Mouse (Mus musculus) MEL (cell line): ENCODE measurements around the gene Clip3. TPM values are rescaled to one million over a fixed set of nuclear protein-coding genes. Genes with fewer than 3 reads are reported as not detected.

Experiments
- DNase-seq: peaks from one replicate; pipeline ENCODE4 v3.0.0; 2011; ENCODE audit warnings: low read depth, low spot score
- H3K27ac ChIP-seq: 2 replicates; pipeline ENCODE4 v1.5.1; 2012; ENCODE audit warnings: low read depth, mild to moderate bottlenecking, control low read depth, low read length, moderate library complexity; ENCODE audit not compliant: control insufficient read depth
- H3K27me3 ChIP-seq, 2 experiments: fragments of 150-350 bp in 1 of 2; sonication (generic) in 1 of 2; 2 replicates each; pipeline ENCODE4 v1.6.1; 2012; ENCODE audit warnings: low read length in 2 of 2, mild to moderate bottlenecking in 2 of 2, improper control_type of control experiment in 1 of 2, moderate library complexity in 1 of 2; ENCODE audit not compliant: insufficient read depth in 2 of 2, control insufficient read depth in 1 of 2
- H3K36me3 ChIP-seq, 2 experiments: 2 replicates each; pipeline ENCODE4 v1.6.1; 2012 to 2014; ENCODE audit warnings: low read length in 2 of 2, improper control_type of control experiment in 1 of 2, inconsistent platforms in 1 of 2, mild to moderate bottlenecking in 1 of 2; ENCODE audit not compliant: insufficient read depth in 2 of 2, control insufficient read depth in 1 of 2
- H3K4me1 ChIP-seq, 2 experiments: fragments of 150-350 bp in 1 of 2; sonication (generic) in 1 of 2; 2 replicates each; pipeline ENCODE4 v1.6.1; 2012; ENCODE audit warnings: low read length in 2 of 2, improper control_type of control experiment in 1 of 2, mild to moderate bottlenecking in 1 of 2; ENCODE audit not compliant: insufficient read depth in 2 of 2, control insufficient read depth in 1 of 2
- H3K4me3 ChIP-seq, 2 experiments: fragments of 150-350 bp in 1 of 2; sonication (generic) in 1 of 2; 2 replicates each; pipeline ENCODE4 v1.5.1; 2012; ENCODE audit warnings: low read depth in 2 of 2, low read length in 2 of 2, mild to moderate bottlenecking in 2 of 2, moderate library complexity in 2 of 2, control low read depth in 1 of 2, improper control_type of control experiment in 1 of 2; ENCODE audit not compliant: control insufficient read depth in 1 of 2, insufficient read depth in 1 of 2
- H3K79me2 ChIP-seq: 2 replicates; pipeline ENCODE4 v1.6.1; 2012; ENCODE audit warnings: mild to moderate bottlenecking, low read length, moderate library complexity; ENCODE audit not compliant: control insufficient read depth, poor library complexity, insufficient read depth
- H3K9ac ChIP-seq: 2 replicates; pipeline ENCODE4 v1.6.1; 2012; ENCODE audit warnings: low read depth, mild to moderate bottlenecking, control low read depth, low read length, moderate library complexity; ENCODE audit not compliant: control insufficient read depth, poor library complexity, severe bottlenecking
- H3K9me3 ChIP-seq: fragments of 150-350 bp; sonication (generic); replicated peaks from 2 replicates; pipeline ENCODE4 v1.6.1; 2012; ENCODE audit warnings: mild to moderate bottlenecking, low read length, improper control_type of control experiment, moderate library complexity; ENCODE audit not compliant: insufficient read depth
- CTCF ChIP-seq, 3 experiments: IDR thresholded peaks in 2 of 3; conservative IDR thresholded peaks in 1 of 3; 2 replicates each; pipeline ENCODE4 v1.5.1; 2011 to 2012; ENCODE audit warnings: low read length in 3 of 3, low read depth in 2 of 3, mild to moderate bottlenecking in 2 of 3, improper control_type of control experiment in 1 of 3, inconsistent platforms in 1 of 3, mixed read lengths in 1 of 3, moderate library complexity in 1 of 3; ENCODE audit not compliant: control insufficient read depth in 1 of 3, insufficient read depth in 1 of 3, poor library complexity in 1 of 3, severe bottlenecking in 1 of 3
- EP300 ChIP-seq, 2 experiments: IDR thresholded peaks; 2 replicates each; pipeline ENCODE4 v1.6.1; 2011; ENCODE audit warnings: improper control_type of control experiment in 2 of 2, low read length in 2 of 2, low read depth in 1 of 2, mild to moderate bottlenecking in 1 of 2
- GATA1 ChIP-seq: IDR thresholded peaks from 2 replicates; pipeline ENCODE4 v1.6.1; 2011; ENCODE audit warnings: low read depth, low read length, improper control_type of control experiment
- HCFC1 ChIP-seq: IDR thresholded peaks from 2 replicates; pipeline ENCODE4 v1.6.1; 2012; ENCODE audit warnings: low read depth, mild to moderate bottlenecking, inconsistent platforms, low read length, improper control_type of control experiment, moderate library complexity
- JUND ChIP-seq: IDR thresholded peaks from 2 replicates; pipeline ENCODE4 v1.6.1; 2011; ENCODE audit warnings: low read depth, mild to moderate bottlenecking, improper control_type of control experiment, low read length
- MAFK ChIP-seq: IDR thresholded peaks from 2 replicates; pipeline ENCODE4 v1.6.1; 2011; ENCODE audit warnings: low read depth, mild to moderate bottlenecking, low read length, improper control_type of control experiment, borderline replicate concordance
- MAX ChIP-seq: IDR thresholded peaks from 2 replicates; pipeline ENCODE4 v1.6.1; 2011; ENCODE audit warnings: low read length, improper control_type of control experiment
- MEF2A ChIP-seq: IDR thresholded peaks from 2 replicates; pipeline ENCODE4 v1.6.1; 2014; ENCODE audit warnings: low read depth, mild to moderate bottlenecking, inconsistent platforms, low read length, improper control_type of control experiment; ENCODE audit not compliant: poor library complexity, insufficient replicate concordance, severe bottlenecking; ENCODE audit errors: extremely low read depth
- POLR2AphosphoS2 ChIP-seq: IDR thresholded peaks from 2 replicates; pipeline ENCODE4 v1.6.1; 2011; ENCODE audit warnings: low read length, improper control_type of control experiment
- USF1 ChIP-seq: IDR thresholded peaks from 2 replicates; pipeline ENCODE4 v1.6.1; 2014; ENCODE audit warnings: low read depth, mild to moderate bottlenecking, inconsistent platforms, low read length, improper control_type of control experiment, moderate library complexity
- ZKSCAN1 ChIP-seq: IDR thresholded peaks from 2 replicates; pipeline ENCODE4 v1.6.1; 2012; ENCODE audit warnings: low read depth, mild to moderate bottlenecking, inconsistent platforms, low read length, improper control_type of control experiment, moderate library complexity
- ZNF384 ChIP-seq: IDR thresholded peaks from 2 replicates; pipeline ENCODE4 v1.6.1; 2012; ENCODE audit warnings: low read depth, mild to moderate bottlenecking, inconsistent platforms, low read length, improper control_type of control experiment
- polyA plus RNA-seq, 2 experiments: library from polyadenylated mRNA; stranded (reverse) in 1 of 2; unstranded in 1 of 2; fragments of >175 nt in 1 of 2; fragments of >200 nt in 1 of 2; gene quantifications; 2 replicates each; pipeline versions ENCODE4 v1.2.1 to v1.2.4; 2012; ENCODE audit warnings: low replicate concordance in 2 of 2, low read depth in 1 of 2; ENCODE audit not compliant: insufficient read length in 2 of 2, insufficient read depth in 1 of 2, missing spikeins in 1 of 2
- total RNA-seq: library from RNA; depleted of rRNA; stranded (reverse); fragments of 300-350 nt; gene quantifications from 2 replicates; pipeline ENCODE4 v1.2.3, GENCODE M21; 2012

Gene Clip3
- total and polyA plus RNA-seq, 3 experiments: 0.19 TPM; not detected in 2

- Histone ChIP-seq H3K36me3 (no peaks in the 10 kb centered on the region), H3K4me1 (peaks cover 0 to 7% of the 10 kb centered on the region in 2 experiments; a peak in 1 of 4 replicates), H3K27me3 (no peaks in the 10 kb centered on the region), H3K9ac (no peak overlapping the region), H3K4me3 (no peak overlapping the region), H3K9me3 (no peaks in the 10 kb centered on the region), H3K27ac (no peak overlapping the region), H3K79me2 (no peaks in the 10 kb centered on the region)
- DNase-seq: no peak
- no peak for TF ChIP-seq MAFK
Observed at GRCm38 (mm10) chr7:30313666-30314320, 22.3 kb downstream of the Clip3 start.

GRCm38 (mm10) chr7:30314721-30315155 lies 23.2 kb downstream of the Clip3 start, which contains the start of gene Syne4:
Gene Syne4, plus strand, starts transcription at chr7:30314807.
- TF ChIP-seq USF1 (no peak), CTCF (IDR thresholded peaks at IDR 0.05 in 2 of 3, conservative IDR thresholded peaks at IDR 0.05 in 1 of 3; ENCODE audit: control insufficient read depth in 1 of 3, insufficient read depth in 1 of 3, low read depth in 2 of 3, low read length in 3 of 3, poor library complexity in 1 of 3, severe bottlenecking in 1 of 3) (no peak), ZKSCAN1 (no peak), EP300 (IDR thresholded peaks at IDR 0.05; ENCODE audit: low read depth in 1 of 2, low read length in 2 of 2) (no peak), GATA1 (no peak), MAX (no peak), MEF2A (no peak), HCFC1 (no peak), POLR2AphosphoS2 (no peak), JUND (no peak), ZNF384 (no peak)
- TF ChIP-seq, all 39 proteins: peak for 0
- Histone ChIP-seq H3K9ac (no peak within 1 kb of the TSS), H3K36me3 (no peaks in the 10 kb centered on the region), H3K27ac (no peak within 1 kb of the TSS), H3K4me3 (no peak within 1 kb of the TSS), H3K4me1 (no peaks in the 10 kb centered on the region; a peak in 1 of 4 replicates), H3K9me3 (no peaks in the 10 kb centered on the region), H3K27me3 (no peaks in the 10 kb centered on the region), H3K79me2 (no peaks in the 10 kb centered on the region)
- no peak for DNase-seq
